In genomic region chr11:118410479-118410878, GRCm38 (mm10) we compare ENCODE assay signal across 18 mouse cellular contexts. TPM values are rescaled to one million over a fixed set of nuclear protein-coding genes. Genes with fewer than 3 reads are reported as not detected.
DNase-seq lines count a peak whose midpoint lies in the region; ATAC-seq and TF ChIP-seq lines count a peak whose summit lies in the region.
"Had no signal": no experiment of that assay in that cellular context is flagged by ENCODE, and none has a peak within 500 bp of the region (broad histone marks: within the 10 kb centered on the region; RNA-seq: fewer than 3 reads in every experiment).

No protein-coding gene starts in this region.

- 58% methylated on average over 10 of the region's 10 CpGs for WGBS in kidney, postnatal 0 days
- 70% methylated on average over 10 of the region's 10 CpGs for WGBS in intestine, embryonic 15.5 days
- WGBS in small intestine, adult 2 months, result 27% methylated on average over 10 of the region's 10 CpGs
- 78% methylated on average over 10 of the region's 10 CpGs for WGBS in stomach, postnatal 0 days

- H3K4me2 ChIP-seq in kidney, postnatal 0 days (ENCODE audit: low read length), result no peak overlapping the region
- peak overlapping the region; percentile 12; the same call in 1 of the 2 replicates for H3K4me2 ChIP-seq in intestine, embryonic 15.5 days (replicated peaks)
- no peak overlapping the region for H3K4me2 ChIP-seq in stomach, postnatal 0 days (replicated peaks; ENCODE audit: low read depth)
- H3K4me2 ChIP-seq: embryonic facial prominence, embryonic 12.5 days; forebrain, embryonic 15.5 days; heart, embryonic 12.5 days; hindbrain, embryonic 15.5 days had no signal

- H3K36me3 ChIP-seq in kidney, postnatal 0 days (ENCODE audit: insufficient read depth, low read length), result peaks cover 22% of the 10 kb centered on the region; the same call in 1 of the 2 replicates
- H3K36me3 ChIP-seq in intestine, embryonic 15.5 days, result peaks cover 36% of the 10 kb centered on the region
- peaks cover 50% of the 10 kb centered on the region for H3K36me3 ChIP-seq in small intestine, adult 2 months (ENCODE audit: control insufficient read depth, insufficient read depth, low read length)
- H3K36me3 ChIP-seq in stomach, postnatal 0 days (ENCODE audit: control insufficient read depth, insufficient read depth, low read length), result peaks cover 25% of the 10 kb centered on the region

- no peak for DNase-seq in kidney, postnatal 0 days (ENCODE audit: low spot score)
- DNase-seq in kidney, adult 8-10 months, result no peak
- peak; percentile 53 for DNase-seq in stomach, postnatal 0 days (ENCODE audit: low spot score)
- no peak for DNase-seq in thymus, postnatal 14 days
- DNase-seq: adrenal gland, postnatal 10 days; cerebellum, adult 11 months; cerebellum, adult 8-10 months; cerebellum, postnatal 14 days had no signal

- no peak for TF ChIP-seq POLR2A in small intestine, adult 2 months (IDR thresholded peaks at IDR 0.05; ENCODE audit: low read depth, low read length)

- TF ChIP-seq EP300 in stomach, postnatal 0 days (optimal IDR thresholded peaks at IDR 0.05), result no peak

- no peaks in the 10 kb centered on the region for H3K9me3 ChIP-seq in kidney, postnatal 0 days (replicated peaks; ENCODE audit: low read length)
- H3K9me3 ChIP-seq in intestine, embryonic 15.5 days, result no peaks in the 10 kb centered on the region
- H3K9me3 ChIP-seq in stomach, postnatal 0 days (ENCODE audit: control insufficient read depth, low read length), result no peaks in the 10 kb centered on the region
- H3K9me3 ChIP-seq: embryonic facial prominence, embryonic 12.5 days; forebrain, embryonic 15.5 days; heart, embryonic 12.5 days; hindbrain, embryonic 15.5 days had no signal

- H3K27ac ChIP-seq in kidney, postnatal 0 days, result peak overlapping the region; percentile 69; the same call in 1 of the 2 replicates
- peak overlapping the region; percentile 88 for H3K27ac ChIP-seq in intestine, embryonic 15.5 days
- peak overlapping the region; percentile 99 for H3K27ac ChIP-seq in small intestine, adult 2 months (ENCODE audit: insufficient read depth, low read depth, low read length)
- H3K27ac ChIP-seq in stomach, postnatal 0 days (replicated peaks), result peak overlapping the region; percentile 86
- H3K27ac ChIP-seq: embryonic facial prominence, embryonic 12.5 days; forebrain, embryonic 15.5 days; hindbrain, embryonic 15.5 days had no signal

- H3K4me3 ChIP-seq in kidney, postnatal 0 days (replicated peaks; ENCODE audit: low read depth, low read length), result no peak overlapping the region
- no peak overlapping the region for H3K4me3 ChIP-seq in intestine, embryonic 15.5 days (replicated peaks)
- peak overlapping the region; percentile 6 for H3K4me3 ChIP-seq in small intestine, adult 2 months (ENCODE audit: low read depth, low read length)
- no peak overlapping the region for H3K4me3 ChIP-seq in stomach, postnatal 0 days (ENCODE audit: low read depth, low read length)
- H3K4me3 ChIP-seq: embryonic facial prominence, embryonic 12.5 days; forebrain, embryonic 15.5 days; heart, embryonic 12.5 days; hindbrain, embryonic 15.5 days had no signal

- TF ChIP-seq CTCF in kidney, postnatal 0 days (IDR thresholded peaks at IDR 0.05; ENCODE audit: low read depth), result no peak
- TF ChIP-seq CTCF in small intestine, adult 2 months (IDR thresholded peaks at IDR 0.05; ENCODE audit: extremely low read depth, insufficient read length, insufficient replicate concordance, low read depth, low read length), result no peak
- no peak for TF ChIP-seq CTCF in stomach, postnatal 0 days (IDR thresholded peaks at IDR 0.05; ENCODE audit: low read depth)

- peaks cover 15% of the 10 kb centered on the region for H3K4me1 ChIP-seq in kidney, postnatal 0 days (replicated peaks; ENCODE audit: insufficient read depth, low read length)
- H3K4me1 ChIP-seq in intestine, embryonic 15.5 days (replicated peaks), result peaks cover 45% of the 10 kb centered on the region
- H3K4me1 ChIP-seq in small intestine, adult 2 months (ENCODE audit: control insufficient read depth, insufficient read depth, insufficient read length, low read length), result peaks cover 68% of the 10 kb centered on the region
- no peaks in the 10 kb centered on the region; the same call in 1 of the 2 replicates for H3K4me1 ChIP-seq in stomach, postnatal 0 days (replicated peaks; ENCODE audit: control insufficient read depth, insufficient read depth)
- H3K4me1 ChIP-seq: embryonic facial prominence, embryonic 12.5 days had no signal

- ATAC-seq in kidney, postnatal 0 days (replicated peaks; ENCODE audit: low FRiP score, low read depth), result no peak
- ATAC-seq in intestine, embryonic 15.5 days, result peak; percentile 46
- ATAC-seq in stomach, postnatal 0 days (ENCODE audit: low FRiP score, low TSS enrichment), result no peak
- ATAC-seq in megakaryocyte progenitor cell, adult 5-6 weeks (replicated peaks; ENCODE audit: poor library complexity), result no peak
- ATAC-seq: CD4-positive, CD25-positive, alpha-beta regulatory T cell, adult 4 months; forebrain, embryonic 15.5 days had no signal

- no peaks in the 10 kb centered on the region for H3K27me3 ChIP-seq in kidney, postnatal 0 days (ENCODE audit: insufficient read depth, low read length)
- H3K27me3 ChIP-seq in intestine, embryonic 15.5 days (replicated peaks), result no peaks in the 10 kb centered on the region
- H3K27me3 ChIP-seq in small intestine, adult 2 months (ENCODE audit: control insufficient read depth, insufficient read depth, low read length), result no peaks in the 10 kb centered on the region
- H3K27me3 ChIP-seq in stomach, postnatal 0 days (ENCODE audit: control insufficient read depth, insufficient read depth, low read length), result no peaks in the 10 kb centered on the region
- H3K27me3 ChIP-seq: embryonic facial prominence, embryonic 12.5 days; forebrain, embryonic 15.5 days; heart, embryonic 12.5 days; hindbrain, embryonic 15.5 days had no signal

- H3K9ac ChIP-seq in kidney, postnatal 0 days (ENCODE audit: low read depth, low read length), result no peak overlapping the region
- no peak overlapping the region for H3K9ac ChIP-seq in intestine, embryonic 15.5 days
- no peak overlapping the region for H3K9ac ChIP-seq in stomach, postnatal 0 days (ENCODE audit: low read length)
- H3K9ac ChIP-seq: embryonic facial prominence, embryonic 12.5 days; forebrain, embryonic 15.5 days; heart, embryonic 12.5 days; hindbrain, embryonic 15.5 days had no signal

RNA-seq across cellular contexts. Expression of gene Cant1, which starts 8.4 kb away (rescaled TPM):
- 25.7 and 25.8 TPM in 2 replicates for polyA plus RNA-seq in kidney, postnatal 0 days (2015; fragmentation: Nextera tagmentation; extraction: Ambion mirVana)
- 39.7 and 44.3 TPM in 2 replicates for polyA plus RNA-seq in intestine, embryonic 15.5 days (2015; fragmentation: Nextera tagmentation; extraction: Ambion mirVana)
- 73.6 and 158 TPM in 2 replicates for polyA plus RNA-seq in small intestine, adult 2 months (2012; rRNA removed)
- polyA plus RNA-seq in stomach, postnatal 0 days (2015; fragmentation: Nextera tagmentation; extraction: Ambion mirVana), result 32.3 and 33.9 TPM in 2 replicates
- total RNA-seq in megakaryocyte progenitor cell, adult 5-6 weeks (2015), result 17.6 and 19.2 TPM in 2 replicates
- total RNA-seq in megakaryocyte progenitor cell, adult 5-6 weeks (2017), result 18.7 and 20.0 TPM in 2 replicates

RNA-seq across cellular contexts. Expression of gene Lgals3bp, which starts 8.6 kb away (rescaled TPM):
- 68.8 and 80.3 TPM in 2 replicates for polyA plus RNA-seq in kidney, postnatal 0 days (2015; fragmentation: Nextera tagmentation; extraction: Ambion mirVana)
- 153 and 171 TPM in 2 replicates for polyA plus RNA-seq in intestine, embryonic 15.5 days (2015; fragmentation: Nextera tagmentation; extraction: Ambion mirVana)
- polyA plus RNA-seq in small intestine, adult 2 months (2012; rRNA removed), result 372 and 739 TPM in 2 replicates
- polyA plus RNA-seq in stomach, postnatal 0 days (2015; fragmentation: Nextera tagmentation; extraction: Ambion mirVana), result 142 and 144 TPM in 2 replicates
- total RNA-seq in megakaryocyte progenitor cell, adult 5-6 weeks (2015), result 92.3 and 118 TPM in 2 replicates
- 51.7 and 56.3 TPM in 2 replicates for total RNA-seq in megakaryocyte progenitor cell, adult 5-6 weeks (2017)

RNA-seq across cellular contexts. Expression of gene C1qtnf1, which starts 17.5 kb away (rescaled TPM):
- polyA plus RNA-seq in kidney, postnatal 0 days (2015; fragmentation: Nextera tagmentation; extraction: Ambion mirVana), result 13.0 and 15.0 TPM in 2 replicates
- 6.3 and 6.6 TPM in 2 replicates for polyA plus RNA-seq in intestine, embryonic 15.5 days (2015; fragmentation: Nextera tagmentation; extraction: Ambion mirVana)
- polyA plus RNA-seq in small intestine, adult 2 months (2012; rRNA removed), result 3.3 and 4.3 TPM in 2 replicates
- polyA plus RNA-seq in stomach, postnatal 0 days (2015; fragmentation: Nextera tagmentation; extraction: Ambion mirVana), result 9.0 and 11.0 TPM in 2 replicates
- total RNA-seq in megakaryocyte progenitor cell, adult 5-6 weeks (2015), result not detected in 2 replicates
- total RNA-seq in megakaryocyte progenitor cell, adult 5-6 weeks (2017), result not detected in 2 replicates
- total RNA-seq: common myeloid progenitor, adult 5-6 weeks had no signal
- polyA plus RNA-seq: CD4-positive, CD25-positive, alpha-beta regulatory T cell, adult 4 months had no signal

RNA-seq across cellular contexts. Expression of gene Timp2, which starts 54.9 kb away (rescaled TPM):
- 81.0 and 88.4 TPM in 2 replicates for polyA plus RNA-seq in kidney, postnatal 0 days (2015; fragmentation: Nextera tagmentation; extraction: Ambion mirVana)
- polyA plus RNA-seq in intestine, embryonic 15.5 days (2015; fragmentation: Nextera tagmentation; extraction: Ambion mirVana), result 58.8 and 60.2 TPM in 2 replicates
- 22.6 and 27.7 TPM in 2 replicates for polyA plus RNA-seq in small intestine, adult 2 months (2012; rRNA removed)
- 72.7 and 77.2 TPM in 2 replicates for polyA plus RNA-seq in stomach, postnatal 0 days (2015; fragmentation: Nextera tagmentation; extraction: Ambion mirVana)
- total RNA-seq in megakaryocyte progenitor cell, adult 5-6 weeks (2015), result 7.4 and 9.5 TPM in 2 replicates
- total RNA-seq in megakaryocyte progenitor cell, adult 5-6 weeks (2017), result 9.7 and 10.1 TPM in 2 replicates
- total RNA-seq: MEL had no signal
